ENCODE assay signal across 16 mouse cellular contexts in the genomic region with DNA sequence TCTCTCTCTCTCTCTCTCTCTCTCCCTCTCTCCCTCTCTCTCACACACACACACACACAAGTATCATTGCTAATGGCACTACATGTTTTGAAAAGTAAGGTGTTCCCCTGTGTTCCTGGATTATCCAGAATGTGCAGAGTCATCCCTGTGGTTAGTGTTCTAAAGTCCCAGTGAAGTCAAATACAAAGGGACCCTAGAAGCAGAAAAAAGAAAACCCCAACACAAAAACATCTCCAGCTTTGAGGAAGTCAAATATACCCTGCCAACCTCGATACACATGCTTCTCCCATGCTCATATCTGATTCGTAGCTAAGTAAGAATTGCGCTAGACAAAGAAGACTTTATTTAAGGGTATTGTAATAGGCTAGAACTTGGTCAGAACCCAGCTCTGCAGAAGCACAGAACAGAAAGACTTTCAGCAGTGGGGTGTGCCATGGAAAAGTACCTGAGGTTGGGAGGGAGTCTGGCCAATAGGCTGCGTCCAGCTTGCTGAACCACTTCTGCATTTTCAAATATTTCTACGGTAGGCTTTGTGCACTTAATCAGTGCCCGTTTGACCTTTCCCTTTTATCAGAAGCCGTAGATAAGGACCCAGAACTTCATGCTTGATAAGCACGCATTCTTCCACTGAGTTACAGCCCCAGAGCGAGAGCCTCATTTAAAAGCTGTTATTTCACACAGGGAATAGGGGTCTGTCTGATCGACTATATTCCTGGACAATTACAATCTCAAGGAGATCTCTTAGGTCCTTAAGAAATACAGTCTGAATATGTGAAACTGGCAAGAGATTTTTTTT. TPM values are rescaled to one million over a fixed set of nuclear protein-coding genes. Genes with fewer than 3 reads are reported as not detected.
A peak's percentile ranks its signal among the peaks of the same experiment; 100 is the strongest.
DNase-seq lines count a peak whose midpoint lies in the region; ATAC-seq and TF ChIP-seq lines count a peak whose summit lies in the region.
"Had no signal": no experiment of that assay in that cellular context is flagged by ENCODE, and none has a peak within 500 bp of the region (broad histone marks: within the 10 kb centered on the region; RNA-seq: fewer than 3 reads in every experiment).

No protein-coding gene starts in this region.

- H3K9me3 ChIP-seq in liver, postnatal 0 days (ENCODE audit: low read length) = no peaks in the 10 kb centered on the region
- no peaks in the 10 kb centered on the region for H3K9me3 ChIP-seq in forebrain, embryonic 13.5 days (replicated peaks)
- H3K9me3 ChIP-seq: neural tube, embryonic 15.5 days had no signal

- TF ChIP-seq EP300 in liver, postnatal 0 days (IDR thresholded peaks at IDR 0.05; ENCODE audit: low read depth) = no peak

- no peaks in the 10 kb centered on the region for H3K36me3 ChIP-seq in liver, postnatal 0 days (replicated peaks; ENCODE audit: insufficient read depth, low read length)
- no peaks in the 10 kb centered on the region for H3K36me3 ChIP-seq in forebrain, embryonic 13.5 days (ENCODE audit: poor library complexity, severe bottlenecking)
- H3K36me3 ChIP-seq: neural tube, embryonic 15.5 days had no signal

- TF ChIP-seq CTCF in liver, postnatal 0 days (IDR thresholded peaks at IDR 0.05; ENCODE audit: low read depth) = no peak

- no peak overlapping the region for H3K27ac ChIP-seq in liver, postnatal 0 days (ENCODE audit: low read depth)
- no peak overlapping the region for H3K27ac ChIP-seq in forebrain, embryonic 13.5 days
- H3K27ac ChIP-seq: hindbrain, postnatal 0 days; left cerebral cortex, adult 2 months; neural tube, embryonic 15.5 days had no signal

- DNase-seq in urinary bladder, postnatal 14 days (ENCODE audit: low spot score) = peak; percentile 62
- DNase-seq in urinary bladder, postnatal 25 days (ENCODE audit: low spot score) = no peak
- DNase-seq in liver, postnatal 0 days = no peak
- no peak for DNase-seq in thymus, postnatal 25 days
- no peak for DNase-seq in kidney, postnatal 36 days
- DNase-seq: cerebellum, adult 18-20 months; gastrocnemius, postnatal 36 days; kidney, postnatal 14 days had no signal

- no peak for ATAC-seq in liver, postnatal 0 days
- ATAC-seq in megakaryocyte, adult 5-6 weeks (ENCODE audit: poor library complexity, severe bottlenecking) = peak; percentile 86
- ATAC-seq in forebrain, embryonic 13.5 days = no peak
- ATAC-seq: hindbrain, postnatal 0 days had no signal

- H3K9ac ChIP-seq in liver, postnatal 0 days (replicated peaks) = no peak overlapping the region
- H3K9ac ChIP-seq in forebrain, embryonic 13.5 days = no peak overlapping the region
- H3K9ac ChIP-seq: neural tube, embryonic 15.5 days had no signal

- H3K27me3 ChIP-seq in liver, postnatal 0 days (ENCODE audit: insufficient read depth, low read length) = no peaks in the 10 kb centered on the region
- H3K27me3 ChIP-seq in forebrain, embryonic 13.5 days = no peaks in the 10 kb centered on the region
- H3K27me3 ChIP-seq: neural tube, embryonic 15.5 days had no signal

- 0 out of 2 replicates have a peak overlapping the region, but pooled peaks have one; percentile 13 for H3K4me2 ChIP-seq in liver, postnatal 0 days (ENCODE audit: low read depth, low read length)
- no peak overlapping the region for H3K4me2 ChIP-seq in forebrain, embryonic 13.5 days
- H3K4me2 ChIP-seq: neural tube, embryonic 15.5 days had no signal

- WGBS in liver, postnatal 0 days (ENCODE audit: insufficient replicate concordance) = 19% methylated on average over 10 of the region's 10 CpGs
- WGBS in forebrain, embryonic 13.5 days = 82% methylated on average over 10 of the region's 10 CpGs

- H3K4me3 ChIP-seq in liver, postnatal 0 days (ENCODE audit: low read depth, low read length) = no peak overlapping the region
- H3K4me3 ChIP-seq in forebrain, embryonic 13.5 days = no peak overlapping the region
- H3K4me3 ChIP-seq: left cerebral cortex, adult 2 months; neural tube, embryonic 15.5 days had no signal

- peaks cover 2% of the 10 kb centered on the region; the same call in 1 of the 2 replicates for H3K4me1 ChIP-seq in liver, postnatal 0 days (ENCODE audit: insufficient read depth)
- H3K4me1 ChIP-seq in forebrain, embryonic 13.5 days = no peaks in the 10 kb centered on the region
- H3K4me1 ChIP-seq: neural tube, embryonic 15.5 days had no signal

RNA-seq across cellular contexts. Expression of a gene that starts 11.2 kb away (rescaled TPM):
- polyA plus RNA-seq in liver, postnatal 0 days (2015; fragmentation: Nextera tagmentation; extraction: Ambion mirVana) = 0.09 and 0.22 TPM in 2 replicates
- 1.7 and 2.2 TPM in 2 replicates for total RNA-seq in megakaryocyte, adult 5-6 weeks (2015)
- total RNA-seq in megakaryocyte, adult 5-6 weeks (2017) = 1.5 and 2.9 TPM in 2 replicates
- 0.37 and 0.81 TPM in 2 replicates for polyA plus RNA-seq in forebrain, embryonic 13.5 days (2015; fragmentation: Nextera tagmentation; extraction: Ambion mirVana)

RNA-seq across cellular contexts. Expression of a gene that starts 45.0 kb away (rescaled TPM):
- polyA plus RNA-seq in liver, postnatal 0 days (2015; fragmentation: Nextera tagmentation; extraction: Ambion mirVana) = not detected in 2 replicates
- not detected in 2 replicates for total RNA-seq in megakaryocyte, adult 5-6 weeks (2015)
- not detected in 2 replicates for total RNA-seq in megakaryocyte, adult 5-6 weeks (2017)
- polyA plus RNA-seq in forebrain, embryonic 13.5 days (2015; fragmentation: Nextera tagmentation; extraction: Ambion mirVana) = not detected in 2 replicates
- total RNA-seq: gastrocnemius, postnatal 36 days; hindbrain, postnatal 0 days; left cerebral cortex, adult 2 months; liver, adult 2 months; midbrain, postnatal 0 days had no signal
- polyA plus RNA-seq: forebrain, embryonic 11.5 days; hindbrain, postnatal 0 days; liver, adult 2 months; midbrain, postnatal 0 days; neural tube, embryonic 15.5 days had no signal

RNA-seq across cellular contexts. Expression of a gene that starts 58.2 kb away (rescaled TPM):
- polyA plus RNA-seq in liver, postnatal 0 days (2015; fragmentation: Nextera tagmentation; extraction: Ambion mirVana) = 61.6 and 71.2 TPM in 2 replicates
- total RNA-seq in megakaryocyte, adult 5-6 weeks (2015) = 3.8 and 11.0 TPM in 2 replicates
- 2.1 and 4.1 TPM in 2 replicates for total RNA-seq in megakaryocyte, adult 5-6 weeks (2017)
- 0.06 and 0.76 TPM in 2 replicates for polyA plus RNA-seq in forebrain, embryonic 13.5 days (2015; fragmentation: Nextera tagmentation; extraction: Ambion mirVana)
- total RNA-seq: gastrocnemius, postnatal 36 days; hindbrain, postnatal 0 days; left cerebral cortex, adult 2 months; liver, adult 2 months; midbrain, postnatal 0 days had no signal
- polyA plus RNA-seq: hindbrain, postnatal 0 days; liver, adult 2 months; midbrain, postnatal 0 days had no signal

Comparison
In these comparisons a context has a peak if more than half of its experiments do, and no peak if none do; other contexts are left out.
1. RNA of a gene that starts 58.2 kb away (polyA plus RNA-seq): 61.6 to 71.2 TPM in liver, postnatal 0 days; 0.06 to 0.76 TPM in forebrain, embryonic 13.5 days; every median in the first group is over 10 times any median in the second.